Mouse (Mus musculus): ENCODE measurements around the gene Hist1h2bq. TPM values are rescaled to one million over a fixed set of nuclear protein-coding genes. Genes with fewer than 3 reads are reported as not detected.
"Not testable (repeated sequence)": the region's sequence is repeated elsewhere in the genome, so short reads cannot be mapped to it uniquely, and the experiment has no call there.

The Hist1h2bq gene
- total RNA-seq, 4 experiments from 2014 or later: 62.2 to 78.1 (median 68.0) TPM

DNA sequence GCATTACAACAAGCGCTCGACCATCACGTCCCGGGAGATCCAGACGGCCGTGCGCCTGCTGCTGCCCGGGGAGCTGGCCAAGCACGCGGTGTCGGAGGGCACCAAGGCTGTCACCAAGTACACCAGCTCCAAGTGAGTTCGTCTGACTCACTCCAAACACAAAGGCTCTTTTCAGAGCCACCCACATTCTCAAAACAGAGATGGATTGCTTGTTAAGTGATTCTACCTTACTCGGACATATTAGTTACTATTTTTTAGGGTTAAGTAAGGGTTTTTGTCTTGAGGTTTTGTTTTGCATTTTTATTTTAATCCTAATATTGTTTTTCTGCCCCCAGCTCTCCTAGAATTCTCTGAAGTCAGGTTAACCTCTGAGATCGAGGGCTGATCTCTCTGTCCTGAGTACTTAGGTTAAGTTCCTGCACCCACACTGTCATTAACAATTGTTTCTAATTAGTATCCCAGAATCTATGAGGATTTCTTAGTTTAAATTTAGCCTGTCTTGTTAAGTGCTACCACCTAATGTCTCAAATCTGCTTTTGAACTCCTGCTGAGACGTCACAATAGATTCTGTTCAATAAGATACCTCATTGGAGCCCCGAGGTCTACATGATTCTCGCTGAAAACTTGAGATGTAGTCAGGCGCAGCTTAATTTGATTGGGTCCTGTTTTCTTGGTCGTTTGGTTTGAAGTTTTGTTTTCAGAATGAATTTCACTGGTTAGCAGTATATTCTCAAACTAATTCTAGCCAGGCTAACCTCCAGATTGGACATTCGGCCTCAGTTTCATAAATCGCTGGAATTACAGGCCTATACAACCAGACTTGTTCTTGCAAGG lies 22.0 kb downstream of the Hist1h2bq start:
- DNase-seq: no peak

DNA sequence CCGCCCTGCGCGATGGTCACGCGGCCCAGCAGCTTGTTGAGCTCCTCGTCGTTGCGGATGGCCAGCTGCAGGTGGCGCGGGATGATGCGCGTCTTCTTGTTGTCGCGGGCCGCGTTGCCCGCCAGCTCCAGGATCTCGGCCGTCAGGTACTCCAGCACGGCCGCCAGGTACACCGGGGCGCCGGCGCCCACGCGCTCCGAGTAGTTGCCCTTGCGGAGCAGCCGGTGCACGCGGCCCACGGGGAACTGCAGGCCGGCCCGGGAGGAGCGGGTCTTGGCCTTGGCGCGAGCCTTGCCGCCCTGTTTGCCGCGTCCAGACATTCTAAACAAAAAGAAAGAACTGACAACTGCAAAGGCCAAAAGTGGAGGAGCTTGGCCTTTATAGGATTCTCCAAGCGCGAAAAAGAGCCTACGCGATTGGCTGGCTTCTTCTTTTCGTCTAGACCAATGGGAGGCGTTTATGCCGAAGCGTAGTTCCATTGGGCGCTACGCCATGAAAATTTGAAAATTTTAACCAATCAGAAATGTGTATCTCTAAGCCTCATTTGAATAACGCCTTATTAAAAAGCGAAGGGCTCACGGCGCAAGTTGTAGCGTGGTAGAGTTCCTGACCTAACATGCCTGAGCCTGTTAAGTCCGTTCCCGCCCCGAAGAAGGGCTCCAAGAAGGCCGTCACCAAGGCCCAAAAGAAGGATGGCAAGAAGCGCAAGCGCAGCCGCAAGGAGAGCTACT lies 22.9 kb downstream of the Hist1h2bq start, which contains the start of the genes Hist1h2an and Hist1h2bp:
Gene Hist1h2an (minus strand): TSS at position 320 of the 731 bp plus-strand sequence.
Gene Hist1h2bp (plus strand): TSS at position 563 of the 731 bp plus-strand sequence.
- peak; percentile 89 for DNase-seq

DNA sequence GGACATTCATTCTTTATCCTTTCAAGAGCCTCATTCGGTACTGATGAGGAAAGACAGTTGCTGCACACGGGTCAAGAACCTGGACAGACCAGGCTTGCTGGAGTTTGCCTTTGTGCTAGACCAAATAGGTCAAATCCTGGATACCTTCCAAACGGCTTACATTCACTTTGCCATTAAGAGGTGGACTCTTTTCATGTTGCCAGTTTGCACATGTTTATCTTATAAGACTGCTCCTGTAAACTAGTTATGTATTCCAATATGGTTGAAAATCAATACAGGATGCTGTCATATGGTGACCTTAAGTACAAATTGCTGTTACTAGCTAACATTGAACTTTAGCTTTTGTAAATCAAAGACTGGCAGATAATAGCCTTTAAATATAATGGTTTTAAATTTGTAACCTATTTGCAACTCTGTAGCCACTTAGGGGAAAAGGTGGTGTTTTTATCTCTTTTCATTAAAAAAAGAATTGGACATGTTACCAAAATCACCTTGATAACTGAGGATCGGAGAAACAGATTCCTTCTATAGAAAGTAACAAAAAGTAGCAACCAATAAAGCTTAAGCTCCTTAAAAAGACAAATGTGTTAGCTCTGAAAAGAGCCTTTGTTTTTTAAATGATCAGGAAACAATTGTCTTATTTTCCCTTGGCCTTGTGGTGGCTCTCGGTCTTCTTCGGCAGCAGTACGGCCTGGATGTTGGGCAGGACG lies 23.7 kb downstream of the Hist1h2bq start:
- DNase-seq: no peak

DNA sequence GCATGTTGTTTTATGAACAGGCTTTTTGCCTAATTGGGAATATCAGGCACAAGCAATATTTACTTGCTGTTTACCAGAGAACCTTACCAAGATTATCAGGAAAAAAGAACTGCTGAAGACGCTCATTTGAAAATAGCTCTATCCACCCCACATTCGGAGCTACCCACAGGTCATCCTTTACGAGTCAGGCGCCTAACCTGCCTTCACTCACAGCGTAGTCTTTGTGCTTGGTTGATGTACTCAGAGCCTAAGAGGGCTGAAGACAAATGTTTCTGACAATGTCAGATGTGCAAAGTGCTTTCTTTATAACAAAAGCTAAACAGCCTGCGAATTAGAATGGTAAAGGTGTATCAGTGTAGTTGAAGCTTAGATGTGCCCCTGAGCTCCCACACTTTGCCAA lies 25.7 kb downstream of the Hist1h2bq start:
- no peak for DNase-seq

DNA sequence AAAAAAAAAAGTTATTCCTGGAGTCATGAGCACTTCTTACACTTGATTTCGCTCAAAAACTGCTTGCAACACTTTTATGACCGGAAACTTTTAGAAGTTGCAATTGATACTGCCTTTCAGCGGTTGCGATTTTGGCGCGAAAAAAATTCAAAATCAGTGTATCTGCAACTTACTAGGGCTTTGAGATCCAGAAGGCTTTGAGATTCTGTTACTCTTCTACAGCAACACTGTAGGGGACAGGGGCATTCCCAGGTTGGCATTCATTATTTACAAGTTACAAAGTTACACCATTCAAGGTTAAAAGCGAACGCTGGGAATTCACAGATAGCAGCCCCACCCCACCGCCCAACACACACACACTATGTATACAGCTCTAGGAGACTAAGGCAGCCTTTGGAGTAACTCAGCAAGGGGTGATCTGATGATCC lies 26.2 kb downstream of the Hist1h2bq start:
- DNase-seq: no peak

DNA sequence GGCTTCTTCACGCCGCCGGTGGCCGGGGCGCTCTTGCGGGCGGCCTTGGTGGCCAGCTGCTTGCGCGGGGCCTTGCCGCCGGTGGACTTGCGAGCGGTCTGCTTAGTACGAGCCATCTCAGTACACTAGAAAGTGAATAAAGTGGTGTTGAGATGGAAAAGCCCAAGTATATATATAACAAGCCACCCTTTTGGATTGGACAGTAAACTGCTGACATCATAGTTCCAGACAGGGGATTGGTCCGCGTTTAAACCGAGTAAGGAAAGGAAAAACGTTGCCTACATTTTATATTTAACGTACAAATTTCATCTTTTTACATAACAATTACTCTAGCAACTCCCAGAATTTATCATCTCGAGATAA lies 26.8 kb downstream of the Hist1h2bq start, which contains the start of gene Hist1h3i:
Gene Hist1h3i (minus strand): TSS at position 116 of the 363 bp plus-strand sequence.
- peak; percentile 33 for DNase-seq

DNA sequence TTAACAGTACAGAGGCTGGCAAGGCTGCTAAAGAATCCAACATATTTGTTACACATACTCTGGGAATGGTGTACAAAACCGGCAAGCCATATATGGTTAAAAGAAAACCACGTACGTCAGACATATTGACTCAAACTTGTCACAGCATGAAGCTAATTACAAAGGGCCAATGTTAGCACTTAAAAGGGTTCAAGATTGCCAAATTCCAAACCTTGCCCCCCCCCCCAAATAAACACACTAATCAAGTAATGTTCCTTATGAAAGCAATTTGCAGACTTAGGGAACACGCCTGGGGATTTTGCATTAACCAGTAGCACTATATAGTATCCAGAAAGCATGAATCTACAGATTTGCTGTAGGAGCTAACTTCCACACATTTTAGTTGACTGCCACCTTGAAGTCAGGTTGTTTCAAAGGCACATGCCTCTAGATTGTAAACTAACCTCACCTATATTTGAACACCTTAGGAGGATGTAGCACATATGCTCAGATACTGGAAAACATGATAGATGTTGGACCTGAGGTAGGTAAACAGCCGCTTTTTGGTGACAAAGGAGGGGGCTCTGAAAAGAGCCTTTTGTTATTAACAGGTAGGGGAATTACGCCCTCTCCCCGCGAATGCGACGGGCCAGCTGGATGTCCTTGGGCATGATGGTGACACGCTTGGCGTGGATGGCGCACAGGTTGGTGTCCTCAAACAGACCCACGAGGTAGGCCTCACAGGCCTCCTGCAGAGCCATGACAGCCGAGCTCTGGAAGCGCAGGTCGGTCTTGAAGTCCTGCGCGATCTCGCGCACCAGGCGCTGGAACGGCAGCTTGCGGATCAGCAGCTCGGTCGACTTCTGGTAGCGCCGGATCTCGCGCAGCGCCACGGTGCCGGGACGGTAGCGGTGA lies 27.4 kb downstream of the Hist1h2bq start:
- not testable (repeated sequence) for DNase-seq

DNA sequence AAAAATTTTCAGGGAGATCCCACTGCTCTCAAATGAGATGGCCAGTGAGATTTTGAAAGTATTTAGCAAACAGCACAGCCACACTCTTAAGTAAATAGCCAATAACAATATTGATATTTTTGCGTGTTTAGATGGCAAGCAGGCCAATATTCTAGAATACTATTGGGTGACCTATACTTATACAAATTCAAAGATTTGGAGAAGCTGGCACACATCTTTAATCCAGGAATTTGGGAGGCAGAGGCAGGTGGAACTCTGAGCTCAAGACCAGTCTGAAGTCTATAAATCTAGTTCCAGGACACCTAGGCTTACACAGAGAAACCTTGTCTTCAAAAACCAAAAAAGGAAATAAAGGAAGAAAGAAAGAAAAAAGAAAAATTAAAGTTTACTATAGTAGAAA lies 28.4 kb downstream of the Hist1h2bq start:
- no peak for DNase-seq

DNA sequence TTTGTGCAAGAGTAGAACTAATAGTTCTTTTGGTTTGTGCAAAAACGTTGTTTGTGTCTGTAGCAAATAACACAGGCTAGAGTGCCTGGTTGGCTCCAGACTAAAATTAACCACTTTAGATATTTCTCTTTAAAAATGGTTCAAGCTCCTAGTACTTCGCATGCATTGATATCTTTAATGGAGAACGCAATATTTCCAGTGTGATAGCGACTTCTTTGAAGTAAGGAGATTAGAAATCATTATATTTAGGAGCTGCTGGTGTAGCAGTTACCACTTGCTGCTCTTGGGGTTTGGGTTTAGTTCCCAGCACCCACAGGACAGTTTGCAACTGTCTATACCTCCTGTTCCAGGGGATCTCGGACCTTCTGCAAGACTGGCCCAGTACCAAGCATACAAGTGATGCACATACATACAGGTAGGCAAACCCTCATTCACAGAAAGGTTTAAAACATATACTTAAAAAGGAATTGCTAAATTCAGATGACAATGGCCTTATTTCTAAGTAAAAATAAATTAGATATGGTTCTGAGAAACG lies 28.9 kb downstream of the Hist1h2bq start:
- DNase-seq: no peak

DNA sequence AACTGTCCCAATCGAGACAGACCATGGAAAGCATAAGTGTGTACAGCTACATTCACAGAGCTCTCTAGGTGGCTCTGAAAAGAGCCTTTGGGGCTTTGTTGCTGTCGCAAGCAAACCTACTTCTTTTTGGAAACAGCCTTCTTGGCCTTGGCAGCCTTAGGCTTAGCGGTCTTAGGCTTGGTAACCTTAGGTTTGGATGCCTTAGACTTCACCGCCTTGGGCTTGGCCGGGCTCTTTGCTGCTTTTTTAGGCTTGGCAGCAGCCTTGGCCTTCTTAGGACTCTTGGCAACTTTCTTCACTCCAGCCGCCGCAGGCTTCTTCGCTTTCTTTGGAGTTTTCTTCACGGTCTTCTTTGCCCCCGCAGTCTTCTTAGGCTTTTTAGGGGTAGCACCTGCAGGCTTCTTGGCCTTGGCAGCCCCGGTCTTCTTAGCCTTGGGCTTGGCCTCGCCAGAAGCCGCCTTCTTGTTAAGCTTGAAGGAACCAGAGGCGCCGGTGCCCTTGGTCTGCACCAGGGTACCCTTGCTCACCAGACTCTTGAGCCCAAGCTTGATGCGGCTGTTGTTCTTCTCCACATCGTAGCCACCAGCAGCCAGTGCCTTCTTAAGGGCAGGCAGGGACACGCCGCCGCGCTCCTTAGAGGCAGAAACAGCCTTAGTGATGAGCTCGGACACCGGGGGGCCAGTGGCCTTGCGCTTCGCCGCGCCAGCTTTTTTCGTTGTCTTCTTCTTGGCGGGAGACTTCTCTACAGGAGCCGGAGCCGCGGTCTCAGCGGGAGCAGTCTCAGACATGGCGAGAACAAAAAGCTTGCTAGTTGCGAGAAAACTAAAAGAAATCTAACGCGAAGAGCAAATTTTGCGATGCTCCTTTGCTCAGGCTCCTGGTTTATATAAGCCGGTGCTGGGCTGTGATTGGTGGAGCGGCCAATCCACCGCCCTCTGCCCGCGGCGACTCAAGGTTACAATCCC lies 29.9 kb downstream of the Hist1h2bq start, which contains the start of gene Hist1h1b:
Gene Hist1h1b (minus strand): TSS at position 859 of the 965 bp plus-strand sequence.
- DNase-seq: peak; percentile 54

DNA sequence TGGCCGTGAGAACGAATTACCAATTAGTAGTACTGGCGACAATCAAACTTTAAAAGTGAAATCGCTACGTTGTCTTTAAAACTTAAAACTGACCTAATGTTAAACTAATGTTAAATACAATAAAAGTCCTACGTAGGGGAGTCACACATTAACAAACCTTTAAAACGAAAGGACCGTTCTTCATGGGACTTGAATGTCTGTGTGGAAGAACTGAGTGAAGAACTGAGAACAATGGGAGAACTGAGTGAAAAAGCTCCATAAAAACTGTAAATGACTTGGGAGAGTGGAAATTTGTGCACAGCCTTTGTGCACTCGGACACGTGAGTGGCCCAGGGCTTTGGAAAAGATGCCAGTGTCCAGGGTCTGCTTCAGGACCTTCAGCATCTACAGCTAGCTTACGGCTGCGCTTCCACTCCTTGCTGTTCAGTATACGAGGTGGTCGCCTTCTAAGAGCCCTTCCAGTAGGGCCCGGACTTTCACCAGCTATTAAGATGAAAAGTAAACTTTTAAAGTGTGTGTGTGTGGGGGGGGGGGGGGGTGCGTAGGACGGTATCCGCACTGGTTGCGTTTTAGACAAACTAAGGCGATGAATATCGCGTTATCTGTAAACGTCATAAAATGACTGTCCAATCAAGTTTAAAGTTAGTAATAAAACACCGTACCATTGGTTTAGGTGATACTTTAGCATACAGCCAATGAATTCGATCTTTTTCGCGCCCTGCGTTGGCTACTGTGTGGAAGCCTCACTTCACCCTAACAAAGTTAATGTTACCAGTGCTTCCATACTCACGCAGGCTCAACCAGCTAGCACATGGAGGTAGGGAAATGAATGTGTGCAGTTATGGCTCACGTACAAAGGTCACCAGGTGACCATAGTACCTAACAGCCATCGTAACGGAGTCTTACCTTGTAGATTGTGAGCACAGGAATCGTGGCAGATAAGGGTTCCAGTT lies 30.9 kb downstream of the Hist1h2bq start:
- DNase-seq: peak; percentile 59

Small RNA genes within 50 kb of the gene (microRNA-seq; reads per million reads assigned to microRNA genes)
- gene Gm19658 (0 reads per million in 2 experiments), gene Gm44346 (0 reads per million in 2 experiments), gene Gm44466 (0 reads per million in 2 experiments)

Other genes with a start within 250 kb of the Hist1h2bq start
- gene Olfr1364, start 228.4 kb downstream of the Hist1h2bq start, total RNA-seq (2022): not detected
- not detected for gene Olfr1362, start 196.2 kb downstream of the Hist1h2bq start, total RNA-seq (2022)
- not detected for gene Olfr11, start 167.7 kb downstream of the Hist1h2bq start, total RNA-seq (2022)
- not detected for gene Olfr1361, start 146.8 kb downstream of the Hist1h2bq start, total RNA-seq (2022)
- not detected for gene Olfr1360, start 132.8 kb downstream of the Hist1h2bq start, total RNA-seq (2022)
- not detected for gene Olfr1359, start 112.1 kb downstream of the Hist1h2bq start, total RNA-seq (2022)
- gene Hist1h2bl, start 94.1 kb downstream of the Hist1h2bq start, total RNA-seq (2022): 10 to 100 TPM; 19.0 to 38.1 (median 29.8) TPM
- 1 to 10 TPM; 2.1 to 9.9 (median 7.2) TPM for gene Hist1h2ai, start 93.8 kb downstream of the Hist1h2bq start, total RNA-seq (2022)
- 10 to 100 TPM; 23.6 to 39.6 (median 35.8) TPM for gene Hist1h3h, start 92.5 kb downstream of the Hist1h2bq start, total RNA-seq (2022)
- gene Hist1h2bm, start 88.2 kb downstream of the Hist1h2bq start, total RNA-seq (2022): 1 to 10 TPM; 3.7 to 7.9 (median 5.3) TPM
- gene Hist1h4j, start 75.1 kb downstream of the Hist1h2bq start, total RNA-seq (2022): 10 to 100 TPM in 3 of 4 experiments, 1 to 10 TPM in 1; 7.2 to 11.3 (median 10.4) TPM
- gene Hist1h4k, start 59.7 kb downstream of the Hist1h2bq start, total RNA-seq (2022): 100 to 1,000 TPM in 3 of 4 experiments, 10 to 100 TPM in 1; 68.3 to 123 (median 109) TPM
- gene Hist1h2ak, start 56.4 kb downstream of the Hist1h2bq start, total RNA-seq (2022): 10 to 100 TPM in 1 of 4 experiments, 1 to 10 TPM in 3; 6.2 to 10.4 (median 7.6) TPM
- 10 to 100 TPM; 10.1 to 17.6 (median 15.3) TPM for gene Hist1h2bn, start 56.1 kb downstream of the Hist1h2bq start, total RNA-seq (2022)
- 10 to 100 TPM; 13.2 to 18.9 (median 15.8) TPM for gene Hist1h1b, start 29.6 kb downstream of the Hist1h2bq start, total RNA-seq (2022)
- gene Hist1h3i, start 26.8 kb downstream of the Hist1h2bq start, total RNA-seq (2022): 10 to 100 TPM; 45.2 to 52.5 (median 48.0) TPM
- gene Hist1h2an, start 23.0 kb downstream of the Hist1h2bq start, total RNA-seq (2022): 1 to 10 TPM in 2 of 4 experiments, not detected in 2; 2.7 to 7.2 TPM
- 10 to 100 TPM in 1 of 4 experiments, 1 to 10 TPM in 3; 6.0 to 15.5 (median 8.6) TPM for gene Hist1h2bp, start 22.7 kb downstream of the Hist1h2bq start, total RNA-seq (2022)
- gene Hist1h2ao, start 268 bp upstream of the Hist1h2bq start, total RNA-seq (2022): 10 to 100 TPM in 3 of 4 experiments, 1 to 10 TPM in 1; 6.1 to 36.2 (median 24.9) TPM
- 100 to 1,000 TPM; 110 to 175 (median 150) TPM for gene Hist1h4m, start 1.5 kb upstream of the Hist1h2bq start, total RNA-seq (2022)
- gene Hist1h4n, start 22.0 kb upstream of the Hist1h2bq start, total RNA-seq (2022): 100 to 1,000 TPM in 2 of 4 experiments, 10 to 100 TPM in 2; 56.8 to 227 (median 113) TPM
- 10 to 100 TPM; 19.8 to 45.6 (median 32.3) TPM for gene Hist1h2ap, start 23.3 kb upstream of the Hist1h2bq start, total RNA-seq (2022)
- 10 to 100 TPM; 63.3 to 78.8 (median 69.1) TPM for gene Hist1h2br, start 23.5 kb upstream of the Hist1h2bq start, total RNA-seq (2022)
- gene Zfp184, start 134.9 kb upstream of the Hist1h2bq start, total RNA-seq (2022): 1 to 10 TPM; 1.5 to 6.2 (median 3.6) TPM
- gene Pom121l2, start 171.0 kb upstream of the Hist1h2bq start, total RNA-seq (2022): not detected
- gene Prss16, start 199.5 kb upstream of the Hist1h2bq start, total RNA-seq (2022): under 1 TPM in 2 of 4 experiments, not detected in 2; 0.63 to 0.70 TPM
- 10 to 100 TPM in 2 of 4 experiments, 1 to 10 TPM in 1, not detected in 1; 6.0 to 18.5 (median 12.6) TPM for gene Hist1h2ah, start 225.4 kb upstream of the Hist1h2bq start, total RNA-seq (2022)
- 10 to 100 TPM; 22.5 to 31.6 (median 25.4) TPM for gene Hist1h2bk, start 225.7 kb upstream of the Hist1h2bq start, total RNA-seq (2022)
- gene Hist1h4i, start 231.2 kb upstream of the Hist1h2bq start, total RNA-seq (2022): 10 to 100 TPM; 42.6 to 80.0 (median 56.7) TPM
- gene Hist1h2ag, start 232.7 kb upstream of the Hist1h2bq start, total RNA-seq (2022): 10 to 100 TPM in 3 of 4 experiments, 1 to 10 TPM in 1; 8.7 to 18.8 (median 13.1) TPM
- gene Hist1h2bj, start 233.0 kb upstream of the Hist1h2bq start, total RNA-seq (2022): 10 to 100 TPM; 14.2 to 31.0 (median 21.9) TPM